Mouse (Mus musculus) layer of hippocampus, adult 18-20 months (tissue): Measurements from ENCODE around the gene Xkr8. TPM values are rescaled to one million over a fixed set of nuclear protein-coding genes. Genes with fewer than 3 reads are reported as not detected.
A peak's percentile ranks its signal among the peaks of the same experiment; 100 is the strongest.
"Not testable (repeated sequence)": the region's sequence is repeated elsewhere in the genome, so short reads cannot be mapped to it uniquely, and the experiment has no call there.

Experiments
- DNase-seq, 2 experiments: peaks; one replicate each; pipeline ENCODE4 v3.0.0; 2022; ENCODE audit warnings: low spot score in 2 of 2
- long read RNA-seq: library from polyadenylated mRNA; stranded (forward); transcript quantifications from one replicate; pipeline ENCODE4 v2.0.0, GENCODE M21; 2021
- total RNA-seq, 2 experiments: library from RNA; stranded (reverse); gene quantifications; 2 replicates each; pipeline ENCODE4 v1.2.3; 2021

The Xkr8 gene
- total RNA-seq: 1 to 10 TPM; 4.0 to 5.2 TPM
- long read RNA-seq, full-length matches to known transcripts: 6 of 6 reads
- long read RNA-seq, partial matches to known transcripts: 0 of 6 reads
- long read RNA-seq, other reads (novel, unspliced or antisense): 0 of 6 reads

- DNase-seq: peak; percentile 47 to 54
Measured at GRCm38 (mm10) chr4:132732148-132732684, at the start of gene Xkr8. Gene Xkr8, minus strand, starts transcription at chr4:132732546.

GRCm38 (mm10) chr4:132780288-132780687 lies 47.9 kb upstream of the Xkr8 start:
- no peak for DNase-seq

GRCm38 (mm10) chr4:132778562-132779201 lies 46.3 kb upstream of the Xkr8 start:
- DNase-seq: no peak

- DNase-seq: peak; percentile 51 to 83
Measured at GRCm38 (mm10) chr4:132776764-132777163, 44.4 kb upstream of the Xkr8 start.

GRCm38 (mm10) chr4:132774905-132775304 lies 42.6 kb upstream of the Xkr8 start:
- DNase-seq: no peak

- no peak for DNase-seq
Measured at GRCm38 (mm10) chr4:132771776-132772175, 39.4 kb upstream of the Xkr8 start.

- peak; percentile 98 to 100 for DNase-seq
Measured at GRCm38 (mm10) chr4:132767914-132768876, 35.8 kb upstream of the Xkr8 start, which contains the start of gene Rpa2. Gene Rpa2, plus strand, starts transcription at chr4:132768332.

- DNase-seq: not testable (repeated sequence)
Measured at GRCm38 (mm10) chr4:132763125-132763524, 30.8 kb upstream of the Xkr8 start.

- no peak for DNase-seq
Measured at GRCm38 (mm10) chr4:132762602-132763001, 30.3 kb upstream of the Xkr8 start.

GRCm38 (mm10) chr4:132760296-132760695 lies 27.9 kb upstream of the Xkr8 start:
- DNase-seq: no peak

GRCm38 (mm10) chr4:132757633-132758351 lies 25.4 kb upstream of the Xkr8 start:
- DNase-seq: peak in 1 of 2 experiments; percentile 20

GRCm38 (mm10) chr4:132756974-132757373 lies 24.6 kb upstream of the Xkr8 start, which contains the start of gene Smpdl3b:
Gene Smpdl3b, minus strand, starts transcription at chr4:132757252.
- DNase-seq: peak; percentile 73 to 79

GRCm38 (mm10) chr4:132752992-132753391 lies 20.6 kb upstream of the Xkr8 start:
- DNase-seq: no peak

- DNase-seq: no peak
Measured at GRCm38 (mm10) chr4:132749258-132749982, 17.1 kb upstream of the Xkr8 start.

- DNase-seq: no peak
Measured at GRCm38 (mm10) chr4:132748778-132749177, 16.4 kb upstream of the Xkr8 start.

GRCm38 (mm10) chr4:132747664-132748259 lies 15.4 kb upstream of the Xkr8 start:
- DNase-seq: no peak

- DNase-seq: no peak
Measured at GRCm38 (mm10) chr4:132746911-132747517, 14.7 kb upstream of the Xkr8 start.

- DNase-seq: peak; percentile 67 to 83
Measured at GRCm38 (mm10) chr4:132743992-132744911, 11.9 kb upstream of the Xkr8 start.
